Mouse (Mus musculus) limb, embryonic 11.5 days (tissue): ENCODE data around the gene Emilin2. TPM values are rescaled to one million over a fixed set of nuclear protein-coding genes. Genes with fewer than 3 reads are reported as not detected.

Experiments used
- ATAC-seq: fragments of 200-750 bp; cut with Nextera tagmentation; 2 replicates; pipeline ENCODE4 v1.8.0; 2017; ENCODE audit warnings: low read depth; ENCODE audit not compliant: insufficient number of reproducible peaks, low FRiP score, low TSS enrichment
- DNase-seq: peaks from one replicate; pipeline ENCODE4 v3.0.0-alpha.2; 2015; ENCODE audit warnings: low spot score
- H3K27ac ChIP-seq: fragments of 300-500 bp; sonication (generic); replicated peaks from 2 replicates; pipeline ENCODE4 v1.5.1; 2014; ENCODE audit warnings: low read depth, mild to moderate bottlenecking, low read length
- H3K27me3 ChIP-seq: fragments of 300-500 bp; sonication (generic); 2 replicates; pipeline ENCODE4 v1.6.1; 2014; ENCODE audit warnings: mild to moderate bottlenecking, low read length, mixed read lengths; ENCODE audit not compliant: control insufficient read depth, insufficient read depth
- H3K36me3 ChIP-seq: fragments of 300-500 bp; sonication (generic); 2 replicates; pipeline ENCODE4 v1.6.1; 2014; ENCODE audit warnings: mild to moderate bottlenecking, low read length, moderate library complexity, mixed read lengths; ENCODE audit not compliant: control insufficient read depth, insufficient read depth
- H3K4me1 ChIP-seq: fragments of 300-500 bp; sonication (generic); 2 replicates; pipeline ENCODE4 v1.6.1; 2014; ENCODE audit warnings: low read length, mixed read lengths; ENCODE audit not compliant: control insufficient read depth, insufficient read depth
- H3K4me2 ChIP-seq: fragments of 300-500 bp; sonication (generic); 2 replicates; pipeline ENCODE4 v1.6.1; 2014; ENCODE audit warnings: low read depth, mild to moderate bottlenecking, moderate library complexity; ENCODE audit not compliant: severe bottlenecking
- H3K4me3 ChIP-seq: fragments of 300-500 bp; sonication (generic); 2 replicates; pipeline ENCODE4 v1.5.1; 2014; ENCODE audit warnings: low read depth, low read length
- H3K9ac ChIP-seq: fragments of 300-500 bp; sonication (generic); 2 replicates; pipeline ENCODE4 v1.6.1; 2014; ENCODE audit warnings: mild to moderate bottlenecking, low read length
- H3K9me3 ChIP-seq: fragments of 300-500 bp; sonication (generic); 2 replicates; pipeline ENCODE4 v1.6.1; 2016; ENCODE audit warnings: low read length; ENCODE audit not compliant: control insufficient read depth
- WGBS: fragments of 180-500 bp; shearing (Covaris S2); extraction: QIAGEN DNeasy Blood & Tissue Kit; methylation state at CpG from one replicate; pipeline ENCODE4 v1.1.7; 2014; 5-methylcytosine and 5-hydroxymethylcytosine counted together
- polyA plus RNA-seq: library from polyadenylated mRNA; unstranded; fragments of >200 nt; fragmentation: Nextera tagmentation; extraction: Ambion mirVana; gene quantifications from 2 replicates; pipeline ENCODE4 v1.2.1, GENCODE M21; 2014

Gene Emilin2
- polyA plus RNA-seq, 1 experiment from 2014 or later: 15.8 TPM

GRCm38 (mm10) chr17:71254736-71255135 lies 57.0 kb downstream of the Emilin2 start:
- Histone ChIP-seq H3K4me1 (peaks cover 41% of the 10 kb centered on the region), H3K36me3 (no peaks in the 10 kb centered on the region), H3K4me3 (no peak overlapping the region), H3K4me2 (no peak overlapping the region), H3K9ac (no peak overlapping the region), H3K27ac (no peak overlapping the region), H3K27me3 (no peaks in the 10 kb centered on the region), H3K9me3 (no peaks in the 10 kb centered on the region)
- DNase-seq (no peak), ATAC-seq (no peak)
- WGBS: 64% methylated on average over 6 of the region's 6 CpGs

DNA sequence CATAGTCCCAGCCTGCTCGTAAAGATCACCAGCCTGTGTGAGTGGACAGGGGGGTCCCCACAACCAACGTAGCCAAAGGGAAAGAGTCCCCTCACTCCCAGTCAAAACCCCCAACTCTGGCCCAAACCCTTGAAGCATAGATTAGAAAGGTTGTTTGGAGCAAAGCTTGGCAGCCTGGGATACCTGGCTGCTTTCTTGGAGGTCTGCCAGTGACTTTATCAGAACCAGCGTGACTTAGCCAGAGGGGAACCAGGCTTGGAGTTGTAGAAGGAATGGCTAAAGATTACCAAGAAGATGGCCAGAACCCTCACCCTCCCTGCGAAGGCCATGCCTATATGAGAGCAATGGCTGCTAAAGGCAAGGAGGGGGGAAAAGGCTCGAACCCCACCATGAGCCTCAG lies 57.7 kb downstream of the Emilin2 start:
- no peaks in the 10 kb centered on the region for H3K27me3 ChIP-seq
- no peaks in the 10 kb centered on the region for H3K9me3 ChIP-seq
- no peaks in the 10 kb centered on the region for H3K36me3 ChIP-seq
- H3K4me1 ChIP-seq: peaks cover 44% of the 10 kb centered on the region
- no peak overlapping the region for H3K4me2 ChIP-seq
- no peak overlapping the region for H3K27ac ChIP-seq
- H3K9ac ChIP-seq: no peak overlapping the region
- no peak overlapping the region for H3K4me3 ChIP-seq
- 84% methylated on average over 5 of the region's 5 CpGs for WGBS
- DNase-seq (no peak), ATAC-seq (no peak)

DNA sequence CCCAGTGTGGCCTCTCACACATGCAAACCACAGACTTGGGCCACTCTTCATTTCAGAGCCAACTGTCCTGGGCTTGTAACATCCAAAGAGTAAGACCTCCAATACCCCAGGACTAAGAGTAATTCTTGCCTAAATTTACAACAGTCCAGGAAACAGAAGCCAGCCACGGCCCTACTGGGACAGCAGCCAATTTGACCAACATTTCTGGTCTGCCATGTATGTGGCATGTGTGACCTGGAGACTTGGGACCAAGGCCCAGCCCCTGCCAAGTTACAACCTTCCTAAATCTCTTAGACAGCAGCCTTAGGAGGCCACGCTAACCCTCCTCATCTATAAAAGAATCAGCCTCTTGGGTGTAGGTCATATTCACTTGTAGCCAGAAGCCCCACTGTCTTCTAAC lies 58.4 kb downstream of the Emilin2 start:
- H3K4me1 ChIP-seq: peaks cover 44% of the 10 kb centered on the region
- WGBS: 92% methylated on average over 2 of the region's 2 CpGs
- H3K4me3 ChIP-seq: no peak overlapping the region
- no peaks in the 10 kb centered on the region for H3K9me3 ChIP-seq
- H3K36me3 ChIP-seq: no peaks in the 10 kb centered on the region
- no peak for DNase-seq
- H3K4me2 ChIP-seq: no peak overlapping the region
- no peak for ATAC-seq
- no peaks in the 10 kb centered on the region for H3K27me3 ChIP-seq
- H3K27ac ChIP-seq: no peak overlapping the region
- H3K9ac ChIP-seq: no peak overlapping the region

DNA sequence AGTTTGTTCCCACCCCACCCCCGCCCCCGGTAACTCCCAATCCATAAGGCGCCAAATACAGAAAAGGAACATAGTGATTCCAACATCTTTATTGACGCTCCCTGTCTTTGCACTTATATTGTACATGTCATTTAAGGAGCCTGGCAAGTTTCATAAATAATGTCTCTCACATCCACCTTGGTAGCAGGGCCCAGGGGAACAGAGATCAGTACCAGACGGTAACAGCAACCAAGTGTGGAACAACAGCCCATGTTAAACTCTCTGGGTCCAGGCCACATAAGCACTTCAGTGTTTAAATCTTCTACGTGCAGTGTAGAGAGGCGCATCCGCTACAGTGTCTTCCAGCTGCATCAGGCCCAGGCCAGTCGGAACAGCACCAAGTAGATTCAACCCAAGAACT lies 59.7 kb downstream of the Emilin2 start:
- H3K36me3 ChIP-seq: peaks cover 7% of the 10 kb centered on the region
- WGBS: 55% methylated on average over 9 of the region's 9 CpGs
- H3K4me2 ChIP-seq: no peak overlapping the region
- no peaks in the 10 kb centered on the region for H3K27me3 ChIP-seq
- ATAC-seq: peak; percentile 15; the same call in 1 of the 2 replicates
- no peak overlapping the region for H3K4me3 ChIP-seq
- DNase-seq: peak; percentile 45
- peaks cover 44% of the 10 kb centered on the region for H3K4me1 ChIP-seq
- peak overlapping the region; percentile 74 for H3K27ac ChIP-seq
- no peak overlapping the region for H3K9ac ChIP-seq
- no peaks in the 10 kb centered on the region for H3K9me3 ChIP-seq

GRCm38 (mm10) chr17:71251601-71252001 lies 60.2 kb downstream of the Emilin2 start:
- no peaks in the 10 kb centered on the region for H3K9me3 ChIP-seq
- no peaks in the 10 kb centered on the region for H3K27me3 ChIP-seq
- peak overlapping the region; percentile 65 for H3K27ac ChIP-seq
- ATAC-seq (peak; percentile 72), DNase-seq (peak; percentile 73)
- H3K36me3 ChIP-seq: peaks cover 10% of the 10 kb centered on the region
- no peak overlapping the region for H3K4me2 ChIP-seq
- peak overlapping the region; percentile 14; the same call in 1 of the 2 replicates for H3K9ac ChIP-seq
- H3K4me3 ChIP-seq: no peak overlapping the region
- H3K4me1 ChIP-seq: peaks cover 44% of the 10 kb centered on the region
- 24% methylated on average over 6 of the region's 6 CpGs for WGBS

DNA sequence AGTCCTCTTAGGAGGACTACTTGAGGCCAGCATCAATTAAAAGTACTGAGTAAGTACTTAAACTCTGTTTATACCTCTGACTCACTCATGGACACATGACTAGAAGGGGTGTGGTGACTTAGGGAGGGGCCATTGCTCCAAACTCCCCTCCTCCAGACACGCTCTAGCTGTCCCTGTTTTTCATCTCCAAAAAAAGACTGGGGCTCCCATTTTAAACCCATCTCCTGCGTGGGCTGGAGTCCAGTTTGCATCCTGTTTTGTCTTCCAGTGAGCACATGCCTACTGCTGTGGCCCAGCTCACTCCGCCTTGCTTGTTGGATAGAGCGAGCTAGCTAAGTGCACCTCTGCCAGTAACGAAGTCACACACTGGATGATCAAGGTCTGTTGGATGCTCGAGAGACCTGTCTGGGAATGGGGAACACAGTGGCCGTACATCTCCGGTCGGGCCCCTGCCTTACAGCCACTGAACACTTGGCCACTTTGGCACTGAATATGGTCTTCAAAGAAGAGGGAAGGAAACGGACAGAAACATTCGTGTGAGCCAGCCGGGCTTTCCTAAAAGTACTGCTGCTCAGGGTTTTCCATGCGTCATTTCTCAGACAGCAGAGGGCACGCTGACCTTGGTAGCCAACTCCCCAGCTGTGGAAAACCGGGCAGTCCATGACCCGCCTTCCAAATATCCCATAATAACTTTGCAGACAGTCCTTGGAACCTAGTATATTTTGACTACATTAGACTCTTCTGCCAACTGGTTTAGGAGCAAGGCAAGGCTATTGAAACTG lies 60.8 kb downstream of the Emilin2 start:
- Histone ChIP-seq H3K9ac (0 out of 2 replicates have a peak overlapping the region, but pooled peaks have one; percentile 14), H3K9me3 (no peaks in the 10 kb centered on the region), H3K4me2 (no peak overlapping the region), H3K36me3 (peaks cover 11% of the 10 kb centered on the region), H3K4me1 (peaks cover 40% of the 10 kb centered on the region), H3K27me3 (no peaks in the 10 kb centered on the region), H3K4me3 (no peak overlapping the region), H3K27ac (peak overlapping the region; percentile 65)
- DNase-seq (peak; percentile 38), ATAC-seq (no peak)
- WGBS: 77% methylated on average over 16 of the region's 16 CpGs

- WGBS: 92% methylated on average over 2 of the region's 2 CpGs
- H3K4me2 ChIP-seq: no peak overlapping the region
- DNase-seq: no peak
- no peaks in the 10 kb centered on the region for H3K27me3 ChIP-seq
- H3K36me3 ChIP-seq: peaks cover 13% of the 10 kb centered on the region
- no peak overlapping the region for H3K27ac ChIP-seq
- H3K9me3 ChIP-seq: no peaks in the 10 kb centered on the region
- no peak for ATAC-seq
- peaks cover 39% of the 10 kb centered on the region for H3K4me1 ChIP-seq
- no peak overlapping the region for H3K9ac ChIP-seq
- no peak overlapping the region for H3K4me3 ChIP-seq
Measured at GRCm38 (mm10) chr17:71250046-71250445, 61.7 kb downstream of the Emilin2 start.

DNA sequence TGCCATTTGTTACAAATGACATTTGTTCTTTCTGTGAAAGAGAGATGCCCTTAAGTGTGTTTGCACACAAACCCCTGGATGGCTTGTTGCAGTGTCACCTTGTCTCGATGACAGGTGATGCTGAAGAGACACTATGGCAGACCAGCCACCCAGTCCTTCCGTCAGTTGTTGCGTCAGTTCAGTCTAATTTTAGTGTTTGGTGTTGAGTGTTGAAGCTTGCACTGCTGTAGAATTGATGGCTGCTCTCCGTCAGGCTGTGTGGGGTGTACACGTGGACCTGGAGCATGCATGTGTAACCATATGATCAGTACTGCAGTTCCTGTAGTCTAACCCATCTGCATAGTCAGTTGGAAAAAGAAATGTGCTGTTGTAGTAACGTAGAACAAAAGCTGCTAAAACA lies 62.8 kb downstream of the Emilin2 start:
- H3K4me2 ChIP-seq: no peak overlapping the region
- peaks cover 16% of the 10 kb centered on the region for H3K36me3 ChIP-seq
- no peak overlapping the region for H3K9ac ChIP-seq
- H3K4me3 ChIP-seq: no peak overlapping the region
- ATAC-seq: no peak
- no peaks in the 10 kb centered on the region for H3K9me3 ChIP-seq
- H3K27me3 ChIP-seq: no peaks in the 10 kb centered on the region
- no peak overlapping the region for H3K27ac ChIP-seq
- H3K4me1 ChIP-seq: peaks cover 35% of the 10 kb centered on the region
- 93% methylated on average over 6 of the region's 6 CpGs for WGBS
- no peak for DNase-seq
